Mouse (Mus musculus): ENCODE data around the gene Ddx55. TPM values are rescaled to one million over a fixed set of nuclear protein-coding genes. Genes with fewer than 3 reads are reported as not detected.

Gene Ddx55
- 2.1 and 3.7 TPM in 2 replicates for polyA plus RNA-seq (2012; ENCODE audit: insufficient read depth, insufficient read length, missing spikeins)

GRCm38 (mm10) chr5:124552558-124553307, at the start of gene Ddx55:
Ddx55 (plus strand) TSS chr5:124552864.
- Histone ChIP-seq H3K4me3 (ENCODE audit: insufficient read depth, low read depth, low read length) (peak within 1 kb of the TSS; percentile 98), H3K27ac (replicated peaks; ENCODE audit: low read depth, low read length) (peak within 1 kb of the TSS; percentile 61), H3K4me1 (ENCODE audit: control insufficient read depth, insufficient read depth, insufficient read length, low read length) (no peaks in the 10 kb centered on the region; the same call in 1 of the 2 replicates)

- no peak overlapping the region for H3K27ac ChIP-seq (replicated peaks; ENCODE audit: low read depth, low read length)
- H3K4me1 ChIP-seq (ENCODE audit: control insufficient read depth, insufficient read depth, insufficient read length, low read length), result peaks cover 3% of the 10 kb centered on the region; the same call in 1 of the 2 replicates
- no peak overlapping the region for H3K4me3 ChIP-seq (ENCODE audit: insufficient read depth, low read depth, low read length)
Observed at GRCm38 (mm10) chr5:124503742-124504141, 48.9 kb upstream of the Ddx55 start.

GRCm38 (mm10) chr5:124505235-124505634, 47.4 kb upstream of the Ddx55 start:
- no peak overlapping the region for H3K4me3 ChIP-seq (ENCODE audit: insufficient read depth, low read depth, low read length)
- H3K4me1 ChIP-seq (ENCODE audit: control insufficient read depth, insufficient read depth, insufficient read length, low read length), result peaks cover 3% of the 10 kb centered on the region; the same call in 1 of the 2 replicates
- H3K27ac ChIP-seq (replicated peaks; ENCODE audit: low read depth, low read length), result no peak overlapping the region

- Histone ChIP-seq H3K27ac (replicated peaks; ENCODE audit: low read depth, low read length) (no peak overlapping the region), H3K4me1 (ENCODE audit: control insufficient read depth, insufficient read depth, insufficient read length, low read length) (no peaks in the 10 kb centered on the region), H3K4me3 (ENCODE audit: insufficient read depth, low read depth, low read length) (no peak overlapping the region)
Observed at GRCm38 (mm10) chr5:124506731-124507359, 45.8 kb upstream of the Ddx55 start.

DNA sequence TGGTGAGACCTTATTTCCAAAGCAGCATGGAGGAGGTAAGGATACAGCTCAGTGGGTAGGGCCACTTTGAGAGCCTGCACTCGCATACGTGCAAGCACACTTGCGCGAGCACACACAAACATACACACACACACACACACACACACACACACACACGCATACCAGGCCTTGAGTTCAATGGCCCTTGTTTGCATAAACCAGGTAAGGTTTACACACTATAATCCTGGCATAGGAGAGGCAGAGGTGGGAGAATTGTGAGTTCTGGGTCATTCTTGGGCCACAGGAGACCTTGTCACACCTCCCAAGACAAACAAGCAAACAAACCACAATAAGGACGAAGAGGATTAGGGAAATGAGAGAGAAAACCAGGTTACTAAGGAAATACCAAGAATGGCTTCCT, 43.5 kb upstream of the Ddx55 start:
- no peak overlapping the region for H3K4me3 ChIP-seq (ENCODE audit: insufficient read depth, low read depth, low read length)
- H3K27ac ChIP-seq (replicated peaks; ENCODE audit: low read depth, low read length), result no peak overlapping the region
- no peaks in the 10 kb centered on the region for H3K4me1 ChIP-seq (ENCODE audit: control insufficient read depth, insufficient read depth, insufficient read length, low read length)

- no peaks in the 10 kb centered on the region for H3K4me1 ChIP-seq (ENCODE audit: control insufficient read depth, insufficient read depth, insufficient read length, low read length)
- no peak overlapping the region for H3K4me3 ChIP-seq (ENCODE audit: insufficient read depth, low read depth, low read length)
- H3K27ac ChIP-seq (replicated peaks; ENCODE audit: low read depth, low read length), result no peak overlapping the region
Observed at GRCm38 (mm10) chr5:124509742-124510237, 42.9 kb upstream of the Ddx55 start.

DNA sequence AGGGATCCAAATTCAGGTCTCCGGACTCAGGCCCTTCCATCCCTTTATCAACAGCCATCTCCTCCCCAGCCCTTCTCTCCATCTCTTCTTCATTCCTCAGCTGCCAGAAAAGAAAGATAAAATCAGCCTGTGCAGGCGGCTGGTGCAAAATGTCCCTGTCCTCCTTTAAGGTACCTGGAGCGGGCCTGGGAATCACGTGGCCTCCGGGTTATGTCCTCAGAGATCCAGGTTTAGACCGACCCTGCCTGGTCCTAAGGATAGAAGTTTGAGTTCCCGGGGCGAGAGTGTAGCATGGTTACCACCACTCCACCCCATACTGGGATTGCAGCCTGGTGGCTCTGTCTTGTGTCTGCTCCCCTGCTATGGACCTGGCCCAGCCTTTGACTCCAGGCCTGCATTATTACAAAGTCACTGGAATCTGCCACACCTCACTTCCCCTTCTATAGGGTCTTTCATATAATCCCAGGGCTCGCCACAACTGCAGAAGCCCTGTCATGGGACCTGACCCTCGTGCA, 42.1 kb upstream of the Ddx55 start:
- Histone ChIP-seq H3K27ac (replicated peaks; ENCODE audit: low read depth, low read length) (no peak overlapping the region), H3K4me3 (ENCODE audit: insufficient read depth, low read depth, low read length) (no peak overlapping the region), H3K4me1 (ENCODE audit: control insufficient read depth, insufficient read depth, insufficient read length, low read length) (no peaks in the 10 kb centered on the region)

- Histone ChIP-seq H3K4me1 (ENCODE audit: control insufficient read depth, insufficient read depth, insufficient read length, low read length) (no peaks in the 10 kb centered on the region), H3K27ac (replicated peaks; ENCODE audit: low read depth, low read length) (no peak overlapping the region), H3K4me3 (ENCODE audit: insufficient read depth, low read depth, low read length) (no peak overlapping the region)
Observed at GRCm38 (mm10) chr5:124515789-124516188, 36.9 kb upstream of the Ddx55 start.

GRCm38 (mm10) chr5:124518648-124519047, 34.0 kb upstream of the Ddx55 start:
- no peak overlapping the region for H3K4me3 ChIP-seq (ENCODE audit: insufficient read depth, low read depth, low read length)
- no peak overlapping the region for H3K27ac ChIP-seq (replicated peaks; ENCODE audit: low read depth, low read length)
- H3K4me1 ChIP-seq (ENCODE audit: control insufficient read depth, insufficient read depth, insufficient read length, low read length), result no peaks in the 10 kb centered on the region

DNA sequence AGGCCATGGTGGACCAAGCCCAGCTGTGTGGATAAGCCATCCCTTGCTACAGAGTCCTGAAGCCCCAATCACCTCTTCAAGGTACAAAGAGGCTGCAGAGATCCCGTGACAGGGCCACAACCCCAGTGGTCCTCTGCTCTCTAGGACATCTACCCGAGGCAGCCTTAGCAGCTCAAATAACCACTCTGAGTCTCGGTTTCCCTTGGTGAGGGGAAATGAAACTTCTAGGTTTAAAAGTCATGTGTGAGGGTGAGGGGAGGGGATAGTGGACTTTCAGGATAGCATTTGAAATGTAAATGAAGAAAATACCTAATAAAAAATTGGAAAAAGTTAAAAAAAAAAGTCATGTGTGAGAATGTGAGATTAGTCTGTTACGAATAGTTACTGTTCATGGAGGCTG, 31.1 kb upstream of the Ddx55 start:
- H3K4me1 ChIP-seq (ENCODE audit: control insufficient read depth, insufficient read depth, insufficient read length, low read length), result no peaks in the 10 kb centered on the region
- H3K4me3 ChIP-seq (ENCODE audit: insufficient read depth, low read depth, low read length), result no peak overlapping the region
- H3K27ac ChIP-seq (replicated peaks; ENCODE audit: low read depth, low read length), result no peak overlapping the region

DNA sequence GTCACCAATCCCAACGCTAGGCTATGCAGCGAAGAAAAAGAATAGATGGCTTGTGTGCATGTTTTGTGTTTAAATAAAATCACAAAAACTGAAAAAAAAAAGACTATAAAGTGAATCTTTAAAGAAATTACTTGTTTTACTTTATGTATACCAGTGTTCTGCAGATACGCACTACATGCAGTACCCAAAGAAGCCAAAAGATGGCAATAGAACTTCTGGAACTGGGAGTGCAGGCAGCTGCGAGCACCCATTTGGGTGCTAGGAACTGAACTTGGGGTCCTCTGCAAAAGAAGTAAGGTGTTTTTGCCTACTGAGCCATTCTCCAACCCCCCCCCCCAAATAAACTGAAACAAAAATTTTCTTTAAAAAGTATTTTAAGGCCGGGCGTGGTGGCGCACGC, 29.6 kb upstream of the Ddx55 start:
- H3K27ac ChIP-seq (replicated peaks; ENCODE audit: low read depth, low read length), result no peak overlapping the region
- H3K4me1 ChIP-seq (ENCODE audit: control insufficient read depth, insufficient read depth, insufficient read length, low read length), result no peaks in the 10 kb centered on the region
- no peak overlapping the region for H3K4me3 ChIP-seq (ENCODE audit: insufficient read depth, low read depth, low read length)

- H3K27ac ChIP-seq (replicated peaks; ENCODE audit: low read depth, low read length), result no peak overlapping the region
- H3K4me3 ChIP-seq (ENCODE audit: insufficient read depth, low read depth, low read length), result no peak overlapping the region
- peaks cover 6% of the 10 kb centered on the region; the same call in 1 of the 2 replicates for H3K4me1 ChIP-seq (ENCODE audit: control insufficient read depth, insufficient read depth, insufficient read length, low read length)
Observed at GRCm38 (mm10) chr5:124524943-124525342, 27.7 kb upstream of the Ddx55 start.

GRCm38 (mm10) chr5:124528351-124528750, 24.3 kb upstream of the Ddx55 start:
- Histone ChIP-seq H3K4me1 (ENCODE audit: control insufficient read depth, insufficient read depth, insufficient read length, low read length) (peaks cover 6% of the 10 kb centered on the region; the same call in 1 of the 2 replicates), H3K4me3 (ENCODE audit: insufficient read depth, low read depth, low read length) (0 out of 2 replicates have a peak overlapping the region, but pooled peaks have one; percentile 90)

DNA sequence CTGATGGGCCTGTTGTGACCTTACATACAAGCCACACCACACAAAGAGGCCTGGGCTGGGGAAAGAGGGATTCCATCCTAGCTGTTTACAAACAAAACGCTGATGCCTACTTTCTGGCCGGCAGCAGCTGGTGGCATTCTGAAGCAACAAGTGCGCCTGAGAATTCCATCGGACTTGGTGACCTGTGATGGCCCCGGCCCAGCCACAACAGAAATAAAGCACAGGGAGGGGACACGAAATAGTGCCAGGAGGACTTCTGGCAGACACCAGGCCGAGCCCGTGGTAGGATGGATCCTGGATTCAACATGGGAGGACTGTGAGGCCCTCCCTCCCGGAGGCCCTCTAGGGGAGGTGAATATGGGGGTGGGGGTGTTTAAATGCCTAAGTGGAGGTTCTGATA, 23.9 kb upstream of the Ddx55 start:
- H3K27ac ChIP-seq (replicated peaks; ENCODE audit: low read depth, low read length), result peak overlapping the region; percentile 72
- H3K4me1 ChIP-seq (ENCODE audit: control insufficient read depth, insufficient read depth, insufficient read length, low read length), result peaks cover 6% of the 10 kb centered on the region; the same call in 1 of the 2 replicates
- peak overlapping the region; percentile 90 for H3K4me3 ChIP-seq (ENCODE audit: insufficient read depth, low read depth, low read length)

More at GRCm38 (mm10) chr5:124528351-124528750, 24.3 kb upstream of the Ddx55 start:
- no peak overlapping the region for H3K27ac ChIP-seq (replicated peaks; ENCODE audit: low read depth, low read length)

- H3K27ac ChIP-seq (replicated peaks; ENCODE audit: low read depth, low read length), result peak overlapping the region; percentile 72
- peak overlapping the region; percentile 90 for H3K4me3 ChIP-seq (ENCODE audit: insufficient read depth, low read depth, low read length)
- peaks cover 6% of the 10 kb centered on the region; the same call in 1 of the 2 replicates for H3K4me1 ChIP-seq (ENCODE audit: control insufficient read depth, insufficient read depth, insufficient read length, low read length)
Observed at GRCm38 (mm10) chr5:124529191-124529651, 23.4 kb upstream of the Ddx55 start.

Data from brown adipose tissue, adult 24 weeks (tissue).